7 mouse cellular contexts compared by ENCODE assay signal in the genomic region with DNA sequence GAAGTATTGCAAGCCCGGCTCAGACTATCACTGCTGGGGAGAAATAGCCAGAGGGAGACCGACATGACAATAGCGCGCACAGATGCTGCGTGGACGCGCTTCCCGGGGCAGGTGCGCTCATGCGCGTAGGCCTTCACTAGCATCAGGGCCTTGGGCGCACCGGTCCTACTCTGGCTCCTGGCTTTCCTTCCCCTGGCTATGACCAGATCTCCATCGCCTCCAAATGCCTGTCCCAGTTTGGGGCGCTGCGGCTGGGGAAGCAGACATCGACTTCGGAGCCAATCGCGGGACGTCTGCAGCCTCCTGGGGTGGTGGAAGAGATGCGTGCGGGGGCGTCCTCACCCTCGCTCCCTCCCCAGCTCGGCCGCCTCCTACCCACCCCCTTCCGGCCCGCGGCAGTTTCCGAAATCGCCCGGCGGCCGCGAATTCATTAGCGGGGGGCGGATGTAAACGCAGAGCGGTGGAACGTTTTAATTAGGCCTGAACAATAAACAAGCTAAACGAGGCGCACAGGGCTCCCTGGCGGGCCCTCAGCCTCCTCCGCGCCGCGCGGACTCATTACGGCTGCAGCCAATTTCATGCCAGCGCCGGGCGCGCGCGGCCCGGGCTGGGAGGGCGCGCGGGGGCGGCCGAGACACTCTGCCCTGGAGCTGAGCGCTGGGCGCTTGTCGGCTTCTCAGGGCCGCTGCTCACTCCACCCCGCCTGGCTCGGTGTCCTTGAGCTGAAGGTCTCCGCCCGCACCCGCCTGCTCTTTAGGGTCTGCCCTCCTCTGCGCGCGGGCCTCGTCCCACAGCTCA. TPM values are rescaled to one million over a fixed set of nuclear protein-coding genes. Genes with fewer than 3 reads are reported as not detected.
DNase-seq lines count a peak whose midpoint lies in the region; ATAC-seq and TF ChIP-seq lines count a peak whose summit lies in the region.

No protein-coding gene starts in this region.

- under 1% methylated on average over 42 of the region's 75 CpGs for WGBS in embryonic facial prominence, embryonic 14.5 days
- 1% methylated on average over 75 of the region's 75 CpGs for WGBS in heart, embryonic 15.5 days

- H3K9me3 ChIP-seq in ES-E14 (ENCODE audit: control insufficient read depth, insufficient read depth, low read depth, low read length), result no peaks in the 10 kb centered on the region
- H3K9me3 ChIP-seq in embryonic facial prominence, embryonic 14.5 days (ENCODE audit: control insufficient read depth, low read length), result no peaks in the 10 kb centered on the region
- no peaks in the 10 kb centered on the region for H3K9me3 ChIP-seq in heart, embryonic 15.5 days (replicated peaks)

- DNase-seq in ES-E14 (ENCODE audit: low read depth, low spot score), result no peak
- DNase-seq in adrenal gland, adult 8-10 months, result peak; percentile 45
- DNase-seq in embryonic facial prominence, embryonic 14.5 days (ENCODE audit: low spot score), result peak; percentile 71
- DNase-seq in layer of hippocampus, adult 2 months (ENCODE audit: low spot score in 2 of 2), result peak; percentile 59 to 60
- peak; percentile 9 for DNase-seq in lung, postnatal 36 days
- DNase-seq in right cerebral cortex, postnatal 25 days, result peak; percentile 83

- in situ Hi-C loops in ES-E14 (cut with MboI; ENCODE audit: low sequenced_read_pairs in 2 of 2, unreplicated experiment in 2 of 2), result no loop called here

- peak overlapping the region; percentile 60 for H3K9ac ChIP-seq in ES-E14 (ENCODE audit: insufficient read depth, low read depth, low read length, poor library complexity, severe bottlenecking)
- peak overlapping the region; percentile 60 for H3K9ac ChIP-seq in embryonic facial prominence, embryonic 14.5 days (ENCODE audit: low read depth, low read length)
- peak overlapping the region; percentile 70 for H3K9ac ChIP-seq in heart, embryonic 15.5 days

- peaks cover 0 to 3% of the 10 kb centered on the region in 2 experiments; a peak in 2 of 4 replicates for H3K4me1 ChIP-seq in ES-E14 (ENCODE audit: control insufficient read depth in 2 of 2, insufficient read depth in 2 of 2, low read length in 2 of 2, poor library complexity in 1 of 2)
- H3K4me1 ChIP-seq in embryonic facial prominence, embryonic 14.5 days (ENCODE audit: control insufficient read depth, insufficient read depth, low read length), result 0 out of 2 replicates have a peak, but pooled peaks cover 2% of the 10 kb centered on the region
- H3K4me1 ChIP-seq in heart, embryonic 15.5 days (replicated peaks), result peaks cover 20% of the 10 kb centered on the region

- peaks cover 86% of the 10 kb centered on the region for H3K27me3 ChIP-seq in embryonic facial prominence, embryonic 14.5 days (replicated peaks; ENCODE audit: control insufficient read depth, insufficient read depth, low read length)
- H3K27me3 ChIP-seq in heart, embryonic 15.5 days, result peaks cover 78% of the 10 kb centered on the region

- no peaks in the 10 kb centered on the region for H3K36me3 ChIP-seq in ES-E14 (ENCODE audit: control insufficient read depth, insufficient read depth, low read length, poor library complexity, severe bottlenecking)
- H3K36me3 ChIP-seq in embryonic facial prominence, embryonic 14.5 days (ENCODE audit: control insufficient read depth, insufficient read depth, low read length), result no peaks in the 10 kb centered on the region
- H3K36me3 ChIP-seq in heart, embryonic 15.5 days, result no peaks in the 10 kb centered on the region

- no peak for TF ChIP-seq CTCF in layer of hippocampus, adult 2 months (conservative IDR thresholded peaks at IDR 0.05)

- H3K4me3 ChIP-seq in ES-E14 (ENCODE audit: insufficient read depth in 1 of 2, low read depth in 1 of 2, low read length in 2 of 2, poor library complexity in 1 of 2, severe bottlenecking in 1 of 2), result peak overlapping the region; percentile 58 to 62
- H3K4me3 ChIP-seq in embryonic facial prominence, embryonic 14.5 days (ENCODE audit: low read depth, low read length), result peak overlapping the region; percentile 44
- H3K4me3 ChIP-seq in heart, embryonic 15.5 days, result peak overlapping the region; percentile 60
- peak overlapping the region; percentile 52 for H3K4me3 ChIP-seq in layer of hippocampus, adult 2 months

- peak overlapping the region; percentile 95 for H3K4me2 ChIP-seq in embryonic facial prominence, embryonic 14.5 days (ENCODE audit: low read depth, low read length)
- peak overlapping the region; percentile 98 for H3K4me2 ChIP-seq in heart, embryonic 15.5 days

- H3K27ac ChIP-seq in ES-E14 (ENCODE audit: insufficient read depth, low read depth, low read length, poor library complexity, severe bottlenecking), result no peak overlapping the region
- H3K27ac ChIP-seq in embryonic facial prominence, embryonic 14.5 days (replicated peaks; ENCODE audit: low read depth, low read length), result no peak overlapping the region
- H3K27ac ChIP-seq in heart, embryonic 15.5 days, result no peak overlapping the region
- peak overlapping the region; percentile 97 for H3K27ac ChIP-seq in layer of hippocampus, adult 2 months

- peak; percentile 53 for ATAC-seq in embryonic facial prominence, embryonic 14.5 days (ENCODE audit: low read depth)
- ATAC-seq in heart, embryonic 15.5 days (replicated peaks; ENCODE audit: insufficient number of reproducible peaks, insufficient read depth, low FRiP score, low read depth), result peak; percentile 74

TF ChIP-seq in ES-E14, 5 proteins besides CTCF, POLR2A, EP300 and RAD21:
- no peak for TF ChIP-seq CHD2 (IDR thresholded peaks at IDR 0.05; ENCODE audit: low read depth, low read length)
- TF ChIP-seq MAFK (IDR thresholded peaks at IDR 0.05; ENCODE audit: insufficient read depth, low read depth, low read length), result no peak
- no peak for TF ChIP-seq HCFC1 (IDR thresholded peaks at IDR 0.05; ENCODE audit: borderline replicate concordance, insufficient read depth, low read length)
- no peak for TF ChIP-seq ZC3H11A (IDR thresholded peaks at IDR 0.05; ENCODE audit: borderline replicate concordance, low read depth, low read length)
- TF ChIP-seq ZNF384 (IDR thresholded peaks at IDR 0.05; ENCODE audit: low read depth, low read length), result no peak

RNA-seq across cellular contexts. Expression of a gene that starts 24.7 kb away (rescaled TPM):
- 24.6 and 25.0 TPM in 2 replicates for total RNA-seq in ES-E14 (2012; rRNA removed)
- total RNA-seq in adrenal gland, adult 8-10 months (2022), result 100 to 1,000 TPM; 119 to 225 (median 182) TPM
- 51.1 and 51.9 TPM in 2 replicates for polyA plus RNA-seq in embryonic facial prominence, embryonic 14.5 days (2014; fragmentation: Nextera tagmentation; extraction: Ambion mirVana)
- 62.8 and 79.1 TPM in 2 replicates for polyA plus RNA-seq in heart, embryonic 15.5 days (2015; fragmentation: Nextera tagmentation; extraction: Ambion mirVana)
- 10 to 100 TPM; 95.4 to 96.9 TPM for total RNA-seq in layer of hippocampus, adult 2 months (2021)
